Mouse (Mus musculus): ENCODE results near the gene Nfe2l2. TPM values are rescaled to one million over a fixed set of nuclear protein-coding genes. Genes with fewer than 3 reads are reported as not detected.
A peak's percentile ranks its signal among the peaks of the same experiment; 100 is the strongest.
"Not testable (repeated sequence)": the region's sequence is repeated elsewhere in the genome, so short reads cannot be mapped to it uniquely, and the experiment has no call there.

Nfe2l2 gene
- total and polyA plus RNA-seq, 2 experiments from 2014 or later: 47.1 to 50.1 TPM

GRCm38 (mm10) chr2:75637361-75637760 lies 67.1 kb downstream of the Nfe2l2 start:
- TF ChIP-seq CTCF (IDR thresholded peaks at IDR 0.05; ENCODE audit: low read depth) (no peak), EP300 (IDR thresholded peaks at IDR 0.05; ENCODE audit: low read depth) (no peak)
- H3K27ac ChIP-seq (ENCODE audit: low read depth): no peak overlapping the region
- H3K9ac ChIP-seq (replicated peaks; ENCODE audit: low read depth, low read length): no peak overlapping the region
- H3K36me3 ChIP-seq (replicated peaks; ENCODE audit: control insufficient read depth, insufficient read depth, low read length): no peaks in the 10 kb centered on the region
- H3K4me2 ChIP-seq (ENCODE audit: low read depth, low read length): no peak overlapping the region
- DNase-seq (ENCODE audit: low spot score) (no peak), ATAC-seq (ENCODE audit: insufficient read depth, low read depth) (no peak)
- H3K27me3 ChIP-seq (ENCODE audit: control insufficient read depth, insufficient read depth, low read length): no peaks in the 10 kb centered on the region
- H3K4me3 ChIP-seq (ENCODE audit: low read depth, low read length): no peak overlapping the region
- no peaks in the 10 kb centered on the region for H3K9me3 ChIP-seq (replicated peaks; ENCODE audit: control insufficient read depth, low read length)
- no peaks in the 10 kb centered on the region for H3K4me1 ChIP-seq (ENCODE audit: control insufficient read depth, insufficient read depth)

- not testable (repeated sequence) for H3K27ac ChIP-seq (ENCODE audit: low read depth); H3K9me3 ChIP-seq (replicated peaks; ENCODE audit: control insufficient read depth, low read length); H3K4me3 ChIP-seq (ENCODE audit: low read depth, low read length); H3K36me3 ChIP-seq (replicated peaks; ENCODE audit: control insufficient read depth, insufficient read depth, low read length); H3K4me2 ChIP-seq (ENCODE audit: low read depth, low read length); ATAC-seq (ENCODE audit: insufficient read depth, low read depth); H3K9ac ChIP-seq (replicated peaks; ENCODE audit: low read depth, low read length); H3K27me3 ChIP-seq (ENCODE audit: control insufficient read depth, insufficient read depth, low read length); H3K4me1 ChIP-seq (ENCODE audit: control insufficient read depth, insufficient read depth); DNase-seq (ENCODE audit: low spot score)
- 91% methylated on average over 2 of the region's 2 CpGs for WGBS
These were observed 67.5 kb downstream of the Nfe2l2 start for GRCm38 (mm10) chr2:75637055-75637304.

GRCm38 (mm10) chr2:75636261-75637054 lies 68.0 kb downstream of the Nfe2l2 start:
- no peak for DNase-seq (ENCODE audit: low spot score)
- H3K4me1 ChIP-seq (ENCODE audit: control insufficient read depth, insufficient read depth): peaks cover 8% of the 10 kb centered on the region; the same call in 1 of the 2 replicates
- no peak overlapping the region for H3K4me3 ChIP-seq (ENCODE audit: low read depth, low read length)
- H3K27ac ChIP-seq (ENCODE audit: low read depth): no peak overlapping the region
- no peak overlapping the region for H3K4me2 ChIP-seq (ENCODE audit: low read depth, low read length)
- H3K9ac ChIP-seq (replicated peaks; ENCODE audit: low read depth, low read length): no peak overlapping the region
- H3K27me3 ChIP-seq (ENCODE audit: control insufficient read depth, insufficient read depth, low read length): no peaks in the 10 kb centered on the region
- no peak for ATAC-seq (ENCODE audit: insufficient read depth, low read depth)
- no peaks in the 10 kb centered on the region for H3K9me3 ChIP-seq (replicated peaks; ENCODE audit: control insufficient read depth, low read length)
- H3K36me3 ChIP-seq (replicated peaks; ENCODE audit: control insufficient read depth, insufficient read depth, low read length): no peaks in the 10 kb centered on the region
- TF ChIP-seq CTCF (IDR thresholded peaks at IDR 0.05; ENCODE audit: low read depth): peak; percentile 48
- no peak for TF ChIP-seq EP300 (IDR thresholded peaks at IDR 0.05; ENCODE audit: low read depth)
- 57% methylated on average over 6 of the region's 6 CpGs for WGBS

- not testable (repeated sequence) for H3K4me2 ChIP-seq (ENCODE audit: low read depth, low read length); H3K4me3 ChIP-seq (ENCODE audit: low read depth, low read length); H3K27ac ChIP-seq (ENCODE audit: low read depth); H3K9ac ChIP-seq (replicated peaks; ENCODE audit: low read depth, low read length); DNase-seq (ENCODE audit: low spot score); H3K9me3 ChIP-seq (replicated peaks; ENCODE audit: control insufficient read depth, low read length); ATAC-seq (ENCODE audit: insufficient read depth, low read depth); H3K27me3 ChIP-seq (ENCODE audit: control insufficient read depth, insufficient read depth, low read length); H3K4me1 ChIP-seq (ENCODE audit: control insufficient read depth, insufficient read depth); H3K36me3 ChIP-seq (replicated peaks; ENCODE audit: control insufficient read depth, insufficient read depth, low read length)
- WGBS: 90% methylated on average over 14 of the region's 14 CpGs
These were observed 70.0 kb downstream of the Nfe2l2 start for GRCm38 (mm10) chr2:75634431-75634830.

GRCm38 (mm10) chr2:75633784-75634183 lies 70.7 kb downstream of the Nfe2l2 start:
- Histone ChIP-seq H3K4me2 (ENCODE audit: low read depth, low read length) (no peak overlapping the region), H3K27ac (ENCODE audit: low read depth) (no peak overlapping the region), H3K4me3 (ENCODE audit: low read depth, low read length) (no peak overlapping the region), H3K9ac (replicated peaks; ENCODE audit: low read depth, low read length) (no peak overlapping the region), H3K4me1 (ENCODE audit: control insufficient read depth, insufficient read depth) (peaks cover 8% of the 10 kb centered on the region; the same call in 1 of the 2 replicates), H3K27me3 (ENCODE audit: control insufficient read depth, insufficient read depth, low read length) (no peaks in the 10 kb centered on the region), H3K36me3 (replicated peaks; ENCODE audit: control insufficient read depth, insufficient read depth, low read length) (no peaks in the 10 kb centered on the region), H3K9me3 (replicated peaks; ENCODE audit: control insufficient read depth, low read length) (no peaks in the 10 kb centered on the region)
- DNase-seq (ENCODE audit: low spot score): no peak
- no peak for TF ChIP-seq EP300 (IDR thresholded peaks at IDR 0.05; ENCODE audit: low read depth)
- TF ChIP-seq CTCF (IDR thresholded peaks at IDR 0.05; ENCODE audit: low read depth): no peak
- 70% methylated on average over 5 of the region's 5 CpGs for WGBS
- ATAC-seq (ENCODE audit: insufficient read depth, low read depth): peak; percentile 18; the same call in 1 of the 2 replicates

- ATAC-seq (ENCODE audit: insufficient read depth, low read depth): no peak
- Histone ChIP-seq H3K36me3 (replicated peaks; ENCODE audit: control insufficient read depth, insufficient read depth, low read length) (no peaks in the 10 kb centered on the region), H3K27ac (ENCODE audit: low read depth) (no peak overlapping the region), H3K4me1 (ENCODE audit: control insufficient read depth, insufficient read depth) (peaks cover 8% of the 10 kb centered on the region; the same call in 1 of the 2 replicates), H3K4me3 (ENCODE audit: low read depth, low read length) (no peak overlapping the region), H3K9ac (replicated peaks; ENCODE audit: low read depth, low read length) (no peak overlapping the region), H3K9me3 (replicated peaks; ENCODE audit: control insufficient read depth, low read length) (no peaks in the 10 kb centered on the region), H3K27me3 (ENCODE audit: control insufficient read depth, insufficient read depth, low read length) (no peaks in the 10 kb centered on the region), H3K4me2 (ENCODE audit: low read depth, low read length) (no peak overlapping the region)
- DNase-seq (ENCODE audit: low spot score): no peak
- WGBS: 45% methylated on average over 6 of the region's 6 CpGs
- TF ChIP-seq EP300 (IDR thresholded peaks at IDR 0.05; ENCODE audit: low read depth) (no peak), CTCF (IDR thresholded peaks at IDR 0.05; ENCODE audit: low read depth) (no peak)
These were observed 71.1 kb downstream of the Nfe2l2 start for GRCm38 (mm10) chr2:75633381-75633780.

Measured in heart, postnatal 0 days (tissue).